Mouse (Mus musculus): ENCODE results near the gene Mif4gd. TPM values are rescaled to one million over a fixed set of nuclear protein-coding genes. Genes with fewer than 3 reads are reported as not detected.

Mif4gd gene
- total and polyA plus RNA-seq, 3 experiments, result 51.3 to 94.0 (median 54.7) TPM

GRCm38 (mm10) chr11:115638498-115639409 lies 26.0 kb upstream of the Mif4gd start:
- H3K27me3 ChIP-seq (ENCODE audit: control insufficient read depth, insufficient read depth, low read length), result no peaks in the 10 kb centered on the region
- TF ChIP-seq CTCF (IDR thresholded peaks at IDR 0.05) (no peak), POLR2A (IDR thresholded peaks at IDR 0.05; ENCODE audit: insufficient read depth, low read depth, low read length) (no peak), EP300 (IDR thresholded peaks at IDR 0.05; ENCODE audit: insufficient read depth, low read depth, low read length) (no peak)
- WGBS, result 59% methylated on average over 5 of the region's 5 CpGs
- no peaks in the 10 kb centered on the region for H3K36me3 ChIP-seq (ENCODE audit: control insufficient read depth, insufficient read depth, low read length)
- no peak overlapping the region for H3K9ac ChIP-seq (ENCODE audit: low read depth, low read length)
- H3K4me1 ChIP-seq (ENCODE audit: control insufficient read depth, insufficient read depth, low read length), result peaks cover 2% of the 10 kb centered on the region; the same call in 1 of the 2 replicates
- DNase-seq, result no peak
- H3K79me2 ChIP-seq (replicated peaks; ENCODE audit: control insufficient read depth, insufficient read depth, low read length), result no peaks in the 10 kb centered on the region
- H3K27ac ChIP-seq, result no peak overlapping the region
- no peak overlapping the region for H3K4me3 ChIP-seq
- intact Hi-C loops (cut with DNase I), result no loop called here

- Histone ChIP-seq H3K4me1 (ENCODE audit: control insufficient read depth, insufficient read depth, low read length) (peaks cover 3% of the 10 kb centered on the region; the same call in 1 of the 2 replicates), H3K9ac (ENCODE audit: low read depth, low read length) (no peak overlapping the region), H3K27me3 (ENCODE audit: control insufficient read depth, insufficient read depth, low read length) (no peaks in the 10 kb centered on the region), H3K4me3 (no peak overlapping the region), H3K36me3 (ENCODE audit: control insufficient read depth, insufficient read depth, low read length) (no peaks in the 10 kb centered on the region), H3K79me2 (replicated peaks; ENCODE audit: control insufficient read depth, insufficient read depth, low read length) (no peaks in the 10 kb centered on the region), H3K27ac (no peak overlapping the region)
- 69% methylated on average over 3 of the region's 3 CpGs for WGBS
- intact Hi-C loops (cut with DNase I), result no loop called here
- no peak for DNase-seq
- TF ChIP-seq POLR2A (IDR thresholded peaks at IDR 0.05; ENCODE audit: insufficient read depth, low read depth, low read length) (no peak), CTCF (IDR thresholded peaks at IDR 0.05) (no peak), EP300 (IDR thresholded peaks at IDR 0.05; ENCODE audit: insufficient read depth, low read depth, low read length) (no peak)
These were observed 24.2 kb upstream of the Mif4gd start for GRCm38 (mm10) chr11:115636960-115637359.

- DNase-seq, result no peak
- 72% methylated on average over 8 of the region's 8 CpGs for WGBS
- TF ChIP-seq CTCF (IDR thresholded peaks at IDR 0.05) (no peak), EP300 (IDR thresholded peaks at IDR 0.05; ENCODE audit: insufficient read depth, low read depth, low read length) (no peak), POLR2A (IDR thresholded peaks at IDR 0.05; ENCODE audit: insufficient read depth, low read depth, low read length) (no peak)
- H3K79me2 ChIP-seq (replicated peaks; ENCODE audit: control insufficient read depth, insufficient read depth, low read length), result no peaks in the 10 kb centered on the region
- H3K36me3 ChIP-seq (ENCODE audit: control insufficient read depth, insufficient read depth, low read length), result no peaks in the 10 kb centered on the region
- H3K4me1 ChIP-seq (ENCODE audit: control insufficient read depth, insufficient read depth, low read length), result peaks cover 3% of the 10 kb centered on the region; the same call in 1 of the 2 replicates
- intact Hi-C loops (cut with DNase I), result no loop called here
- no peak overlapping the region for H3K4me3 ChIP-seq
- no peak overlapping the region for H3K9ac ChIP-seq (ENCODE audit: low read depth, low read length)
- H3K27me3 ChIP-seq (ENCODE audit: control insufficient read depth, insufficient read depth, low read length), result no peaks in the 10 kb centered on the region
- H3K27ac ChIP-seq, result no peak overlapping the region
These were observed 22.7 kb upstream of the Mif4gd start for GRCm38 (mm10) chr11:115635484-115635883.

DNA sequence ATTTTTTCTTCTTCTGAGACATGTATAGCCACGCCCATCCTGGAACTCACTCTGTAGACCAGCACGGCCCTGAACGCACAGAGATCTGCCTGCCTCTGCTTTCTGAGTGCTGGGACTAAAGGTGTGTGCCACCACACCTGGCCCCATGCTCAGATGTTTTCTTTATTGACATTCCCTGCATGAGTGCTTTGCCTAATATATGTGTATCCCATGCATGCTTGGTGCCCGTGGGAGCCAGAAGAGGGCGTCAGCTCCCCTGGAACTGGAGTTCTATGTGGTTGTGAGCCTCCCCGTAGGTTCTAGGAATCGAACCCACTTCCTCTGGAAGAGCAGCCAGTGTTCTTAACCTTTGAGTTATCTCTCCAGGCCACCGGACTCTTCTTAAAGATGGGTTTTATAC lies 22.3 kb upstream of the Mif4gd start:
- Histone ChIP-seq H3K79me2 (replicated peaks; ENCODE audit: control insufficient read depth, insufficient read depth, low read length) (no peaks in the 10 kb centered on the region), H3K4me3 (no peak overlapping the region), H3K9ac (ENCODE audit: low read depth, low read length) (no peak overlapping the region), H3K27ac (no peak overlapping the region), H3K4me1 (ENCODE audit: control insufficient read depth, insufficient read depth, low read length) (peaks cover 3% of the 10 kb centered on the region; the same call in 1 of the 2 replicates), H3K27me3 (ENCODE audit: control insufficient read depth, insufficient read depth, low read length) (no peaks in the 10 kb centered on the region), H3K36me3 (ENCODE audit: control insufficient read depth, insufficient read depth, low read length) (no peaks in the 10 kb centered on the region)
- DNase-seq, result no peak
- intact Hi-C loops (cut with DNase I), result no loop called here
- 77% methylated on average over 8 of the region's 8 CpGs for WGBS
- TF ChIP-seq EP300 (IDR thresholded peaks at IDR 0.05; ENCODE audit: insufficient read depth, low read depth, low read length) (no peak), CTCF (IDR thresholded peaks at IDR 0.05) (no peak), POLR2A (IDR thresholded peaks at IDR 0.05; ENCODE audit: insufficient read depth, low read depth, low read length) (no peak)

GRCm38 (mm10) chr11:115634109-115634508 lies 21.3 kb upstream of the Mif4gd start:
- intact Hi-C loops (cut with DNase I), result loop anchor here (5.0 kb wide), 1 partner anchor 188 kb away; the partner anchor contains the start of gene Llgl2
- no peaks in the 10 kb centered on the region for H3K36me3 ChIP-seq (ENCODE audit: control insufficient read depth, insufficient read depth, low read length)
- DNase-seq, result no peak
- H3K9ac ChIP-seq (ENCODE audit: low read depth, low read length), result no peak overlapping the region
- TF ChIP-seq EP300 (IDR thresholded peaks at IDR 0.05; ENCODE audit: insufficient read depth, low read depth, low read length) (no peak), POLR2A (IDR thresholded peaks at IDR 0.05; ENCODE audit: insufficient read depth, low read depth, low read length) (no peak), CTCF (IDR thresholded peaks at IDR 0.05) (no peak)
- H3K27ac ChIP-seq, result no peak overlapping the region
- no peak overlapping the region for H3K4me3 ChIP-seq
- no peaks in the 10 kb centered on the region for H3K79me2 ChIP-seq (replicated peaks; ENCODE audit: control insufficient read depth, insufficient read depth, low read length)
- H3K27me3 ChIP-seq (ENCODE audit: control insufficient read depth, insufficient read depth, low read length), result no peaks in the 10 kb centered on the region
- H3K4me1 ChIP-seq (ENCODE audit: control insufficient read depth, insufficient read depth, low read length), result peaks cover 3% of the 10 kb centered on the region; the same call in 1 of the 2 replicates
- 62% methylated on average over 4 of the region's 4 CpGs for WGBS

DNA sequence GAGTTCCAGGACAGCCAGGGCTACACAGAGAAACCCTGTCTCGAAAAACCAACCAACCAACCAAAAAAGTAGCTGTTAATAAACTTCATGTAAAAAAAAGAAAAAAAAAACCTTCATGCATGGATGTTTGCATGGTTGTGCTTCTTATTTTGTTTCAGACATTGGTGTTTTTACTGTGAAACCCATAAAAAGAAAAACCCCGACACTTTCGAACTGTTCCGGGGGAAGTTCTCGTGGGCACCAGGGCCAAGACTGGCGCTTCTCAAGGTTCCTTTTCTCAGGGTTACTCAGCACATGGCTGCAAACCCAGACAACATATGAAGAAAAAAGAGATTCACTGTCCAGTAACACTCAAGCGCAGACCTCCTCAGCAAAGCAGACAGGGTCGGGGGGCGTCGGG lies 20.1 kb upstream of the Mif4gd start:
- H3K79me2 ChIP-seq (replicated peaks; ENCODE audit: control insufficient read depth, insufficient read depth, low read length), result no peaks in the 10 kb centered on the region
- peaks cover 4% of the 10 kb centered on the region for H3K4me1 ChIP-seq (ENCODE audit: control insufficient read depth, insufficient read depth, low read length)
- no peak overlapping the region for H3K27ac ChIP-seq
- no peaks in the 10 kb centered on the region for H3K36me3 ChIP-seq (ENCODE audit: control insufficient read depth, insufficient read depth, low read length)
- DNase-seq, result no peak
- H3K4me3 ChIP-seq, result no peak overlapping the region
- intact Hi-C loops (cut with DNase I), result loop anchor here (5.0 kb wide), 1 partner anchor 189 kb away; the partner anchor contains the start of gene Llgl2
- no peaks in the 10 kb centered on the region for H3K27me3 ChIP-seq (ENCODE audit: control insufficient read depth, insufficient read depth, low read length)
- WGBS, result 79% methylated on average over 10 of the region's 10 CpGs
- H3K9ac ChIP-seq (ENCODE audit: low read depth, low read length), result no peak overlapping the region
- TF ChIP-seq EP300 (IDR thresholded peaks at IDR 0.05; ENCODE audit: insufficient read depth, low read depth, low read length) (no peak), CTCF (IDR thresholded peaks at IDR 0.05) (no peak), POLR2A (IDR thresholded peaks at IDR 0.05; ENCODE audit: insufficient read depth, low read depth, low read length) (no peak)
